Mouse (Mus musculus): ENCODE data around the gene Vegfa. TPM values are rescaled to one million over a fixed set of nuclear protein-coding genes. Genes with fewer than 3 reads are reported as not detected.

Gene Vegfa
- polyA plus RNA-seq (2014; fragmentation: Nextera tagmentation; extraction: Ambion mirVana) = 4.7 and 5.0 TPM in 2 replicates

DNA sequence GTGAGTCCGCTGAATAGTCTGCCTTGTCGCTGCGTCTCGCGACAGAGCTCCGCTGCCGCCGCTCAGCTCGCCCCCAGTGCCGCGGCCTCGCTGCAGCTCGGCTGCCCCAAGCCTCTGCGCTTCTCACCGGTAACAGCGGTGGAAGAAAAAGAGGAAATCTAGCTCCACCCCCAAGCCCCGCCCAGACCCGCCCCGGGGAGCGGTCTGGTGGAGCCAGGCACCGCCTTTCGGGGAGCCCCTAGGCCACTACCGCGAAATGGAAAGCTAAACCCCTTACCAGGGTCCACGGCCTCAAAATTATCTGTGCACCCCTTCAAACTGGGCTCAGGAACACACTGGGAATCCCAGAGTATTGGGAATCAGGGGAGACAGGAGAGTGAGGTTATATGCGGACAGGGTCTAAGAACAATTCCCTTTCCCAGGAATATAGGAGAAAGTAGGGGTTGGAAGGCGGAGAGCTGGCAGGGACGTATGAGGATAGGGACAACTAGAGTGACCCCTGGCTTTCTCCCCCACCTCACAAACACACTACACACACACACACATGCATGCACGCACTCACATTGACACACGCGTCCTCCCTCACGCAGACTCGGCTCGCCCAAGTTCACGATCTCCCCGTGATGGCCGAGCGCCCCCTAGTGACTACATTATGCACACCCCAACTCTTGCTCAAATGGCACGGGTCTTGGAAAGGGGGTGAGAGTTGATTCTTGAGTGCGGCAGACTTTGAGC, at the start of gene Vegfa:
Vegfa (minus strand) TSS at position 113 of the 735 bp plus-strand sequence.
- Histone ChIP-seq H3K27me3 (ENCODE audit: control insufficient read depth, insufficient read depth, low read length) (no peaks in the 10 kb centered on the region), H3K4me1 (ENCODE audit: control insufficient read depth, insufficient read depth, low read length) (peaks cover 22% of the 10 kb centered on the region), H3K9ac (replicated peaks; ENCODE audit: low read depth, low read length) (peak within 1 kb of the TSS; percentile 82), H3K4me2 (ENCODE audit: low read depth, low read length) (peak within 1 kb of the TSS; percentile 91), H3K9me3 (ENCODE audit: control insufficient read depth, low read length) (no peaks in the 10 kb centered on the region), H3K27ac (ENCODE audit: low read depth, low read length) (peak within 1 kb of the TSS; percentile 81), H3K4me3 (ENCODE audit: low read depth, low read length) (peak within 1 kb of the TSS; percentile 79), H3K36me3 (ENCODE audit: control insufficient read depth, insufficient read depth, low read length) (no peaks in the 10 kb centered on the region)
- peak; percentile 82 for ATAC-seq (ENCODE audit: low read depth)
- WGBS = 0% methylated on average over 40 of the region's 40 CpGs

GRCm38 (mm10) chr17:46081657-46082056, 49.5 kb upstream of the Vegfa start:
- WGBS = 74% methylated on average over 7 of the region's 7 CpGs
- no peak overlapping the region for H3K27ac ChIP-seq (ENCODE audit: low read depth, low read length)

DNA sequence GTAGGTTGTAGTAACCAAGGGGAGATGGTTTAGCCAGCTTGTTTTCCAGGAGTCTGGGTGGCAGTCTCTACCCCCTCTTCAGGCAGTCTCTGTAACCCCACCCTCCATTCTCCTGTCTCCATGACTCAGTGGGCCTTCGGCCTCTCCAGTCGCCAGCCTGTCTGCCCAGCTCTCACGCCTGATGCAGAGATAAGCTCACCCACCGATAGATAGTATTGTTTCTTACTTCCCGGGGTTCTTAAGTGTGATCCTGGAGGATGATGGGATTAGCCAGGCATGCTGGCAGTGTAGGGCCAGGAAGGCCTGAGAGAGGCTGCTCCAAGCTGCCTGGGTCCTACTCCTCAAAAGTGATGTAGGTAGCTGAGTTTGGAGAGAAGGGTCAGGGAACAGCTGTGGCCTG, 48.9 kb upstream of the Vegfa start:
- Histone ChIP-seq H3K9ac (replicated peaks; ENCODE audit: low read depth, low read length) (no peak overlapping the region), H3K36me3 (ENCODE audit: control insufficient read depth, insufficient read depth, low read length) (no peaks in the 10 kb centered on the region), H3K4me2 (ENCODE audit: low read depth, low read length) (no peak overlapping the region), H3K27ac (ENCODE audit: low read depth, low read length) (no peak overlapping the region), H3K4me1 (ENCODE audit: control insufficient read depth, insufficient read depth, low read length) (peaks cover 6% of the 10 kb centered on the region; the same call in 1 of the 2 replicates), H3K27me3 (ENCODE audit: control insufficient read depth, insufficient read depth, low read length) (no peaks in the 10 kb centered on the region), H3K4me3 (ENCODE audit: low read depth, low read length) (no peak overlapping the region), H3K9me3 (ENCODE audit: control insufficient read depth, low read length) (no peaks in the 10 kb centered on the region)
- WGBS = 80% methylated on average over 5 of the region's 5 CpGs
- ATAC-seq (ENCODE audit: low read depth) = no peak

More at GRCm38 (mm10) chr17:46081657-46082056, 49.5 kb upstream of the Vegfa start:
- H3K9me3 ChIP-seq (ENCODE audit: control insufficient read depth, low read length) = no peaks in the 10 kb centered on the region
- peaks cover 6% of the 10 kb centered on the region; the same call in 1 of the 2 replicates for H3K4me1 ChIP-seq (ENCODE audit: control insufficient read depth, insufficient read depth, low read length)
- no peak overlapping the region for H3K9ac ChIP-seq (replicated peaks; ENCODE audit: low read depth, low read length)
- H3K4me2 ChIP-seq (ENCODE audit: low read depth, low read length) = no peak overlapping the region
- no peak for ATAC-seq (ENCODE audit: low read depth)
- H3K27me3 ChIP-seq (ENCODE audit: control insufficient read depth, insufficient read depth, low read length) = no peaks in the 10 kb centered on the region
- no peaks in the 10 kb centered on the region for H3K36me3 ChIP-seq (ENCODE audit: control insufficient read depth, insufficient read depth, low read length)
- H3K4me3 ChIP-seq (ENCODE audit: low read depth, low read length) = no peak overlapping the region

DNA sequence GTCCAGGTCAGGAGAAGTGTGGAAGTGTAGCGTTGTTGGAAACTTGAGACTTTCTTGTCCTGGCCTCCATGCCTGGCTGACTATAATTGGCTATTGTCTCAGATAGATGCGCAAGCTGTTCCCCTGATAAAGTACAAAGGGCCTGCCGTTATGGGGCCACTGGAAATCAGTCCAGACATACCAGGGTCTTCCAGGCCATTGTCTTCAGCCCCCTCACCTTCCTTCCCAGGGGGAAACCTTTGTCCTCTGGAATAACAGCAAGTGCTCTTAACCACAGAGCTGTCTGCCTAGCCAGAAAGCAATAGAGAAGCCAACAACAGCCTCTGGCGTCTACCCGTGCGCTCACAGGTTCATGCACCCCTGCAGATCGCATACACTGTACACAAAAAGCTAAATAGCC, 48.2 kb upstream of the Vegfa start:
- no peaks in the 10 kb centered on the region for H3K36me3 ChIP-seq (ENCODE audit: control insufficient read depth, insufficient read depth, low read length)
- 24% methylated on average over 7 of the region's 7 CpGs for WGBS
- H3K4me1 ChIP-seq (ENCODE audit: control insufficient read depth, insufficient read depth, low read length) = peaks cover 6% of the 10 kb centered on the region; the same call in 1 of the 2 replicates
- no peaks in the 10 kb centered on the region for H3K9me3 ChIP-seq (ENCODE audit: control insufficient read depth, low read length)
- H3K4me2 ChIP-seq (ENCODE audit: low read depth, low read length) = no peak overlapping the region
- ATAC-seq (ENCODE audit: low read depth) = no peak
- no peak overlapping the region for H3K4me3 ChIP-seq (ENCODE audit: low read depth, low read length)
- H3K27me3 ChIP-seq (ENCODE audit: control insufficient read depth, insufficient read depth, low read length) = no peaks in the 10 kb centered on the region
- no peak overlapping the region for H3K27ac ChIP-seq (ENCODE audit: low read depth, low read length)
- H3K9ac ChIP-seq (replicated peaks; ENCODE audit: low read depth, low read length) = no peak overlapping the region

DNA sequence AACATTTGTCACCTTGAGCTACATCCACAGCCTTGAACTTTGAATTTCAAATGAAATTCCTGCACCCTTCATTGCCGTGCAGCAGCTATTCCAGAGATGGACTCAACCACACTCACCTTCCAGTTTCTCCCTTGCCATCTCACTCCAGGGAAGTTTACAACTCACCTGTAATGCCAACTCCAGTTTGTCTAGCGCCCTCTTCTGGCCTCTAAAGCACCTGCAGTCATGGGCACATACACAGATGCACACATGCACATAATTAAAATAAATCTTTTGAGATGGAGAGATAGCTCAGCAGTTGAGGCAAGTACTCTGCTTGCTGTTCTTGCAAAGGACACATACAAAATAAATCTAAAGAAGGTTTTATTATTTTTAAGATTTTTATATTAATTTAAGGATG, 46.9 kb upstream of the Vegfa start:
- H3K9ac ChIP-seq (replicated peaks; ENCODE audit: low read depth, low read length) = no peak overlapping the region
- H3K9me3 ChIP-seq (ENCODE audit: control insufficient read depth, low read length) = no peaks in the 10 kb centered on the region
- no peak overlapping the region for H3K27ac ChIP-seq (ENCODE audit: low read depth, low read length)
- ATAC-seq (ENCODE audit: low read depth) = no peak
- H3K27me3 ChIP-seq (ENCODE audit: control insufficient read depth, insufficient read depth, low read length) = no peaks in the 10 kb centered on the region
- H3K4me1 ChIP-seq (ENCODE audit: control insufficient read depth, insufficient read depth, low read length) = peaks cover 5% of the 10 kb centered on the region; the same call in 1 of the 2 replicates
- H3K4me2 ChIP-seq (ENCODE audit: low read depth, low read length) = no peak overlapping the region
- no peak overlapping the region for H3K4me3 ChIP-seq (ENCODE audit: low read depth, low read length)
- WGBS = 80% methylated on average over 2 of the region's 2 CpGs
- H3K36me3 ChIP-seq (ENCODE audit: control insufficient read depth, insufficient read depth, low read length) = no peaks in the 10 kb centered on the region

GRCm38 (mm10) chr17:46077921-46078534, 45.9 kb upstream of the Vegfa start:
- Histone ChIP-seq H3K27ac (ENCODE audit: low read depth, low read length) (no peak overlapping the region), H3K4me3 (ENCODE audit: low read depth, low read length) (no peak overlapping the region), H3K4me2 (ENCODE audit: low read depth, low read length) (no peak overlapping the region), H3K4me1 (ENCODE audit: control insufficient read depth, insufficient read depth, low read length) (0 out of 2 replicates have a peak, but pooled peaks cover 2% of the 10 kb centered on the region), H3K36me3 (ENCODE audit: control insufficient read depth, insufficient read depth, low read length) (no peaks in the 10 kb centered on the region), H3K9me3 (ENCODE audit: control insufficient read depth, low read length) (no peaks in the 10 kb centered on the region), H3K9ac (replicated peaks; ENCODE audit: low read depth, low read length) (no peak overlapping the region), H3K27me3 (ENCODE audit: control insufficient read depth, insufficient read depth, low read length) (no peaks in the 10 kb centered on the region)
- 95% methylated on average over 12 of the region's 12 CpGs for WGBS
- ATAC-seq (ENCODE audit: low read depth) = no peak

- Histone ChIP-seq H3K4me2 (ENCODE audit: low read depth, low read length) (no peak overlapping the region), H3K36me3 (ENCODE audit: control insufficient read depth, insufficient read depth, low read length) (no peaks in the 10 kb centered on the region), H3K4me1 (ENCODE audit: control insufficient read depth, insufficient read depth, low read length) (0 out of 2 replicates have a peak, but pooled peaks cover 2% of the 10 kb centered on the region), H3K9ac (replicated peaks; ENCODE audit: low read depth, low read length) (no peak overlapping the region), H3K9me3 (ENCODE audit: control insufficient read depth, low read length) (no peaks in the 10 kb centered on the region), H3K27me3 (ENCODE audit: control insufficient read depth, insufficient read depth, low read length) (no peaks in the 10 kb centered on the region), H3K4me3 (ENCODE audit: low read depth, low read length) (no peak overlapping the region), H3K27ac (ENCODE audit: low read depth, low read length) (no peak overlapping the region)
- WGBS = 53% methylated on average over 1 of the region's 1 CpGs
- no peak for ATAC-seq (ENCODE audit: low read depth)
Observed at GRCm38 (mm10) chr17:46076260-46076551, 44.0 kb upstream of the Vegfa start.

- H3K27me3 ChIP-seq (ENCODE audit: control insufficient read depth, insufficient read depth, low read length) = no peaks in the 10 kb centered on the region
- 76% methylated on average over 5 of the region's 5 CpGs for WGBS
- H3K4me3 ChIP-seq (ENCODE audit: low read depth, low read length) = no peak overlapping the region
- no peaks in the 10 kb centered on the region for H3K9me3 ChIP-seq (ENCODE audit: control insufficient read depth, low read length)
- no peak overlapping the region for H3K4me2 ChIP-seq (ENCODE audit: low read depth, low read length)
- H3K4me1 ChIP-seq (ENCODE audit: control insufficient read depth, insufficient read depth, low read length) = 0 out of 2 replicates have a peak, but pooled peaks cover 2% of the 10 kb centered on the region
- no peaks in the 10 kb centered on the region for H3K36me3 ChIP-seq (ENCODE audit: control insufficient read depth, insufficient read depth, low read length)
- no peak overlapping the region for H3K9ac ChIP-seq (replicated peaks; ENCODE audit: low read depth, low read length)
- H3K27ac ChIP-seq (ENCODE audit: low read depth, low read length) = no peak overlapping the region
- ATAC-seq (ENCODE audit: low read depth) = no peak
Observed at GRCm38 (mm10) chr17:46075551-46076259, 43.5 kb upstream of the Vegfa start.

- Histone ChIP-seq H3K4me1 (ENCODE audit: control insufficient read depth, insufficient read depth, low read length) (0 out of 2 replicates have a peak, but pooled peaks cover 2% of the 10 kb centered on the region), H3K9me3 (ENCODE audit: control insufficient read depth, low read length) (no peaks in the 10 kb centered on the region), H3K36me3 (ENCODE audit: control insufficient read depth, insufficient read depth, low read length) (no peaks in the 10 kb centered on the region), H3K9ac (replicated peaks; ENCODE audit: low read depth, low read length) (no peak overlapping the region), H3K27ac (ENCODE audit: low read depth, low read length) (no peak overlapping the region), H3K4me3 (ENCODE audit: low read depth, low read length) (no peak overlapping the region), H3K27me3 (ENCODE audit: control insufficient read depth, insufficient read depth, low read length) (no peaks in the 10 kb centered on the region), H3K4me2 (ENCODE audit: low read depth, low read length) (no peak overlapping the region)
- ATAC-seq (ENCODE audit: low read depth) = no peak
- WGBS = 49% methylated on average over 3 of the region's 3 CpGs
Observed at GRCm38 (mm10) chr17:46075116-46075485, 42.9 kb upstream of the Vegfa start.
